Comparison of ENCODE assay signal across 8 mouse cellular contexts in the genomic region with DNA sequence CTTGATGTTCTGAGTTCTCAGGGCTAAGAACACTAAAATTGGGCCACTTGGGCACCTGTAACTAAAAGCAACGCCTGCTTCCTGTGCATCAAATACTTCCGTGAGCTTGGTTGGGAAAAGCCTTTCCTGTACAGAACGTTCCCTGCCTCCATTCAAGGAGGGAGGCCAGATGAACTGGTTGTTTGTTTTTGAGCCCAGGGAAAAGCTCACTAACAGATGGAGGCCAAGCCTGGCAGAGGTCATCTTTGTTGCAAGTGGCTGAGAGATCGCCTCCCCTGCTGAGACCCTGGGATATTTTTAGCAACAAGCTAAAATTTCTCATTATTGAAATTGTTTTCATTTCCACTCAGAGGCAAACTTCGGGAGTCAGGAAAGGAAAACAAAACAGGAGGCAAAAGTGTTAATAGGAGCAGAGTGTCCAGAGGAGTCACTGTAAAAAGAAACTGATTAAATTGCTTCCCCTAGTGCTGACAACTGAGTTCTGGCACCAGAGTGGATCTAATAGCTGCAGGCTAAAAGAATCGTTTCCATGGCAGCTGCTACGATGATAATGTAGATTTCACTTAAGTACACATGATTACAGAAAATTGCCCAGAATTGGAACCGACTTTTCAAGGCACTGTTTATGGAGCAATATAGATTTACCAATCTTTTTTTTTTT.
A peak's percentile ranks its signal among the peaks of the same experiment; 100 is the strongest.
DNase-seq lines count a peak whose midpoint lies in the region; ATAC-seq lines count a peak whose summit lies in the region.
"Had no signal": no experiment of that assay in that cellular context is flagged by ENCODE, and none has a peak within 500 bp of the region (broad histone marks: within the 10 kb centered on the region; RNA-seq: fewer than 3 reads in every experiment).

No protein-coding gene starts in this region.

- ATAC-seq in heart, embryonic 12.5 days (ENCODE audit: insufficient number of reproducible peaks, low FRiP score), result no peak
- no peak for ATAC-seq in megakaryocyte-erythroid progenitor cell, adult 5-6 weeks (replicated peaks; ENCODE audit: low FRiP score, low TSS enrichment, poor library complexity, severe bottlenecking)

- 19% methylated on average over 8 of the region's 8 CpGs for WGBS in heart, embryonic 12.5 days

- H3K36me3 ChIP-seq in heart, embryonic 12.5 days, result no peaks in the 10 kb centered on the region
- H3K36me3 ChIP-seq: limb, embryonic 15.5 days had no signal

- peak; percentile 34 for DNase-seq in testis, postnatal 14 days (ENCODE audit: low spot score)
- DNase-seq in testis, postnatal 10 days (ENCODE audit: low spot score), result no peak
- DNase-seq in embryo, embryonic 9.5 days (ENCODE audit: extremely low spot score), result peak; percentile 38
- peak; percentile 41 to 47 for DNase-seq in left cerebral cortex, postnatal 10 days (ENCODE audit: extremely low spot score in 1 of 2, low spot score in 2 of 2)
- peak; percentile 22 to 40 for DNase-seq in right cerebral cortex, postnatal 36 days (ENCODE audit: low spot score in 2 of 2)

- H3K27ac ChIP-seq in heart, embryonic 12.5 days (ENCODE audit: poor library complexity, severe bottlenecking), result no peak overlapping the region
- H3K27ac ChIP-seq: limb, embryonic 15.5 days had no signal

- peak overlapping the region; percentile 32 for H3K4me2 ChIP-seq in heart, embryonic 12.5 days
- H3K4me2 ChIP-seq: limb, embryonic 15.5 days had no signal

- intact Hi-C loops in left cerebral cortex, postnatal 10 days (cut with DNase I), result no loop called here

- no peak overlapping the region for H3K4me3 ChIP-seq in heart, embryonic 12.5 days
- H3K4me3 ChIP-seq: limb, embryonic 15.5 days had no signal

- H3K4me1 ChIP-seq in heart, embryonic 12.5 days (replicated peaks), result peaks cover 13% of the 10 kb centered on the region

- H3K27me3 ChIP-seq in heart, embryonic 12.5 days (replicated peaks), result no peaks in the 10 kb centered on the region
- H3K27me3 ChIP-seq: limb, embryonic 15.5 days had no signal

- H3K9ac ChIP-seq in heart, embryonic 12.5 days, result no peak overlapping the region
- H3K9ac ChIP-seq: limb, embryonic 15.5 days had no signal

- H3K9me3 ChIP-seq in heart, embryonic 12.5 days (replicated peaks), result no peaks in the 10 kb centered on the region
- H3K9me3 ChIP-seq: limb, embryonic 15.5 days had no signal
